8 mouse cellular contexts compared by ENCODE assay signal in the genomic region with DNA sequence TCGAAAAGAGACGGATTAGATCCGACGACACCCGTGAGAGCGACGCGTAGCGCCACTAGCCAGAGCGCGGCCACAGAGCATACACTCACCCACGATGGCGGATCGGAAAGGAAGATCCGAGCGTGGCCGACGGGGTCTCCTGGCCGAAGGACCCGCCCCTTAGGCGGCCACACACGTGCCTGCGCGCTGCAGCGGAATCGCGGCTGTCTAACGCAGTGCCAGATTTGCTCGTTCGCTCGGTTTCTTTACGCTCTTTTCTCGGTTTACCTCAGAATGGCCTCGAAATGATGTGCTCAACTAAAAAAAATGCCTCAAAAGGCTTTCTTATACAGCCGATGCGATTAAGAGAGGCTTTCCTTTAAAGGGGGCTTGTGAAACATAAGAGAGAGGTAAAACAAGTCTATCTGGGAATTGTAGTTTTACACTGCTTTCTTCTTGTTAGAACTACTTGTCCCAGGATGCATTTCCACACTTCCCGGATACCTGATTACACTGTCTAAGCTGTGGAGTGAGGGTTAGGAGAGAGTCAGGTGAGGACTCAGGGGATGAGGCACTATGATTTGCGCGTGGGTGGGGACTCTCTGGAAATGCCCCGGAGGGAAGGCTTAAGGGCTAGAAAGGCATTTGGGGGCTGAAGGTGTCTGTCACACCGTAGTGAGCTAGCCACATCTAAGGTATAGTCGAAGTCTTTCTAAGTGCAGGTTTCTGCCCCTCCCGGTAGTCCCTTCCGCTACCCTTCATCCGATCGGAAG. TPM values are rescaled to one million over a fixed set of nuclear protein-coding genes. Genes with fewer than 3 reads are reported as not detected.
DNase-seq lines count a peak whose midpoint lies in the region; ATAC-seq and TF ChIP-seq lines count a peak whose summit lies in the region.

A gene (plus strand): TSS at position 199 of the 752 bp plus-strand sequence.
A gene (minus strand): TSS at position 358 of the 752 bp plus-strand sequence.

- H3K4me2 ChIP-seq in lung, postnatal 0 days (replicated peaks; ENCODE audit: low read depth, low read length): peak within 1 kb of the TSS; percentile 70

- no peaks in the 10 kb centered on the region for H3K9me3 ChIP-seq in hindbrain, embryonic 10.5 days
- H3K9me3 ChIP-seq in lung, postnatal 0 days (ENCODE audit: low read length): no peaks in the 10 kb centered on the region

- H3K4me3 ChIP-seq in hindbrain, embryonic 10.5 days: peak within 1 kb of the TSS; percentile 81
- H3K4me3 ChIP-seq in lung, postnatal 0 days (ENCODE audit: low read depth, low read length): peak within 1 kb of the TSS; percentile 79

- H3K36me3 ChIP-seq in hindbrain, embryonic 10.5 days: peaks cover 39% of the 10 kb centered on the region
- H3K36me3 ChIP-seq in lung, postnatal 0 days (ENCODE audit: insufficient read depth, low read length): peaks cover 5% of the 10 kb centered on the region; the same call in 1 of the 2 replicates

- TF ChIP-seq EP300 in lung, postnatal 0 days (IDR thresholded peaks at IDR 0.05): peak; percentile 82; the same call in 1 of the 2 replicates

- H3K4me1 ChIP-seq in hindbrain, embryonic 10.5 days (replicated peaks): peaks cover 14% of the 10 kb centered on the region
- peaks cover 3% of the 10 kb centered on the region; the same call in 1 of the 2 replicates for H3K4me1 ChIP-seq in lung, postnatal 0 days (ENCODE audit: insufficient read depth, low read depth, low read length)

- TF ChIP-seq CTCF in lung, postnatal 0 days (IDR thresholded peaks at IDR 0.05): peak; percentile 35; the same call in 1 of the 2 replicates

- H3K9ac ChIP-seq in lung, postnatal 0 days (replicated peaks; ENCODE audit: low read depth): peak within 1 kb of the TSS; percentile 84

- peak; percentile 96 for DNase-seq in MN1 (ENCODE audit: low spot score)
- peak; percentile 95 for DNase-seq in cerebellum, adult 9-10 months
- peak; percentile 90 for DNase-seq in hindbrain, embryonic 10.5 days (ENCODE audit: low spot score)
- peak; percentile 91 for DNase-seq in layer of hippocampus, adult 9-11 months
- DNase-seq in lung, postnatal 0 days (ENCODE audit: low spot score): peak; percentile 97
- peak; percentile 96 for DNase-seq in ovary, postnatal 14 days (ENCODE audit: low spot score)
- DNase-seq in thymus, postnatal 14 days: peak; percentile 96

- under 1% methylated on average over 46 of the region's 46 CpGs for WGBS in hindbrain, embryonic 10.5 days
- under 1% methylated on average over 46 of the region's 46 CpGs for WGBS in lung, postnatal 0 days

- ATAC-seq in frontal cortex, adult (ENCODE audit: low TSS enrichment): peak; percentile 96
- peak; percentile 97 for ATAC-seq in lung, postnatal 0 days

- H3K27me3 ChIP-seq in hindbrain, embryonic 10.5 days (ENCODE audit: insufficient read depth, poor library complexity, severe bottlenecking): no peaks in the 10 kb centered on the region
- no peaks in the 10 kb centered on the region for H3K27me3 ChIP-seq in lung, postnatal 0 days (replicated peaks; ENCODE audit: insufficient read depth, low read length)

- peak within 1 kb of the TSS; percentile 92 for H3K27ac ChIP-seq in hindbrain, embryonic 10.5 days
- H3K27ac ChIP-seq in lung, postnatal 0 days (ENCODE audit: low read length): peak within 1 kb of the TSS; percentile 76

RNA-seq across cellular contexts. Expression of the first gene that starts in this region (rescaled TPM):
- polyA plus RNA-seq in hindbrain, embryonic 10.5 days (2016; fragmentation: Nextera tagmentation; extraction: Ambion mirVana): 0.10 and 0.25 TPM in 2 replicates
- polyA plus RNA-seq in lung, postnatal 0 days (2015; fragmentation: Nextera tagmentation; extraction: Ambion mirVana): 0.10 and 0.20 TPM in 2 replicates

RNA-seq across cellular contexts. Expression of the second gene that starts in this region (rescaled TPM):
- 932 and 1,013 TPM in 2 replicates for polyA plus RNA-seq in hindbrain, embryonic 10.5 days (2016; fragmentation: Nextera tagmentation; extraction: Ambion mirVana)
- polyA plus RNA-seq in lung, postnatal 0 days (2015; fragmentation: Nextera tagmentation; extraction: Ambion mirVana): 660 and 704 TPM in 2 replicates

Comparison
In these comparisons a context has a peak if more than half of its experiments do, and no peak if none do; other contexts are left out.
1. Peak in every context shown above with its lines: DNase-seq, ATAC-seq, H3K4me3 ChIP-seq and H3K27ac ChIP-seq.